Mouse (Mus musculus) liver, embryonic 14.5 days (tissue): ENCODE measurements around the gene Naga. TPM values are rescaled to one million over a fixed set of nuclear protein-coding genes. Genes with fewer than 3 reads are reported as not detected.
A peak's percentile ranks its signal among the peaks of the same experiment; 100 is the strongest.

ENCODE experiments used
- ATAC-seq: fragments of 200-750 bp; cut with Nextera tagmentation; 2 replicates; pipeline ENCODE4 v1.8.0; 2017; ENCODE audit warnings: moderate number of reproducible peaks, mild to moderate bottlenecking, moderate library complexity; ENCODE audit not compliant: insufficient read depth
- DNase-seq, 3 experiments: peaks; one replicate each; pipeline ENCODE4 v3.0.0-alpha.2; 2012 to 2013; ENCODE audit warnings: low read depth in 3 of 3, low spot score in 3 of 3
- H3K27ac ChIP-seq: fragments of 300-500 bp; sonication (generic); 2 replicates; pipeline ENCODE4 v1.5.1; 2014; ENCODE audit warnings: moderate library complexity, mild to moderate bottlenecking, control low read depth, inconsistent platforms
- H3K27me3 ChIP-seq: fragments of 300-500 bp; sonication (generic); 2 replicates; pipeline ENCODE4 v1.6.1; 2014; ENCODE audit warnings: mild to moderate bottlenecking, low read length, moderate library complexity; ENCODE audit not compliant: control insufficient read depth, insufficient read depth
- H3K36me3 ChIP-seq: fragments of 300-500 bp; sonication (generic); replicated peaks from 2 replicates; pipeline ENCODE4 v1.6.1; 2014; ENCODE audit warnings: low read depth; ENCODE audit not compliant: control insufficient read depth, insufficient read depth
- H3K4me1 ChIP-seq, 2 experiments: fragments of 200-500 bp in 1 of 2; fragments of 300-500 bp in 1 of 2; sonication (generic) in 1 of 2; replicated peaks; 2 replicates each; pipeline ENCODE4 v1.6.1; 2012 to 2014; ENCODE audit warnings: antibody characterized with exemption in 1 of 2, inconsistent platforms in 1 of 2, low read length in 1 of 2; ENCODE audit not compliant: control insufficient read depth in 2 of 2, insufficient read depth in 2 of 2
- H3K4me2 ChIP-seq: fragments of 300-500 bp; sonication (generic); 2 replicates; pipeline ENCODE4 v1.6.1; 2014; ENCODE audit warnings: low read depth, mild to moderate bottlenecking, control low read depth, moderate library complexity
- H3K4me3 ChIP-seq, 2 experiments: fragments of 200-500 bp in 1 of 2; fragments of 300-500 bp in 1 of 2; sonication (generic) in 1 of 2; 2 replicates each; pipeline ENCODE4 v1.5.1; 2012 to 2014; ENCODE audit warnings: low read depth in 2 of 2, low read length in 2 of 2, mild to moderate bottlenecking in 2 of 2, control low read depth in 1 of 2, inconsistent platforms in 1 of 2, moderate library complexity in 1 of 2; ENCODE audit not compliant: insufficient read depth in 1 of 2
- H3K9ac ChIP-seq: fragments of 300-500 bp; sonication (generic); replicated peaks from 2 replicates; pipeline ENCODE4 v1.6.1; 2014; ENCODE audit warnings: mild to moderate bottlenecking, control low read depth, moderate library complexity
- H3K9me3 ChIP-seq: fragments of 300-500 bp; sonication (generic); 2 replicates; pipeline ENCODE4 v1.6.1; 2016; ENCODE audit warnings: low read length, mixed read lengths; ENCODE audit not compliant: control insufficient read depth
- CTCF ChIP-seq: IDR thresholded peaks from 2 replicates; pipeline ENCODE4 v1.5.1; 2016; ENCODE audit warnings: antibody characterized with exemption, low read depth, control low read depth
- EP300 ChIP-seq: IDR thresholded peaks from 2 replicates; pipeline ENCODE4 v1.6.1; 2016; ENCODE audit warnings: antibody characterized with exemption, low read depth
- WGBS: fragments of 180-500 bp; shearing (Covaris S2); extraction: QIAGEN DNeasy Blood & Tissue Kit; methylation state at CpG from one replicate; pipeline ENCODE4 v1.1.7; 2014; ENCODE audit not compliant: insufficient replicate concordance; 5-methylcytosine and 5-hydroxymethylcytosine counted together
- polyA plus RNA-seq, 2 experiments: library from polyadenylated mRNA; depleted of rRNA in 1 of 2; stranded (reverse) in 1 of 2; unstranded in 1 of 2; fragments of >200 nt; fragmentation: Nextera tagmentation in 1 of 2; extraction: Ambion mirVana in 1 of 2; gene quantifications; 2 replicates each; pipeline versions ENCODE4 v1.2.1 to v1.2.3; 2012 to 2014

Naga gene
- polyA plus RNA-seq, 2 experiments, result 34.2 to 47.7 TPM

DNA sequence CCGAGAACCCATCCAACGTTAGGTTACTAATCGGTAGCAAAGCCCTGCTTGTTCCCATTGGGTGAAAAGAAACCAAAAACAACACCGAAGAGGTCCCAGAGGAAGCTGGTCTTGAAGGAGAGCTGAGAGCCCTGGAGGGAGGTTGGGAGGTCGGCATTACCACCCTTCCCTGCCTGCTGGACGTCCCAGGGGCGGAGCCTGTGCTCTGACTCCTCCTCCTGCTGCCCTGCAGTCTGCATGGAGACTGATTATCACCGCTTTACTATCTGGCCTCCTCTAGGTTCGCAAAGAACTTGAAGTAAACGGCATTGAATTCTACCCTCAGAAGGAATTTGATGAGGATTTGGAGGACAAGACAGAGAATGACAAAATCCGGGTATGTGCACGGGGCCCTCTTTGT lies 52.6 kb downstream of the Naga start:
- TF ChIP-seq CTCF (no peak), EP300 (no peak)
- Histone ChIP-seq H3K27me3 (no peaks in the 10 kb centered on the region), H3K9me3 (no peaks in the 10 kb centered on the region), H3K4me3 (no peak overlapping the region), H3K27ac (no peak overlapping the region), H3K9ac (no peak overlapping the region), H3K36me3 (no peaks in the 10 kb centered on the region), H3K4me1 (no peaks in the 10 kb centered on the region), H3K4me2 (no peak overlapping the region; the same call in 1 of the 2 replicates)
- WGBS, result 29% methylated on average over 12 of the region's 12 CpGs
- peak; percentile 69 for ATAC-seq
- DNase-seq, result no peak

DNA sequence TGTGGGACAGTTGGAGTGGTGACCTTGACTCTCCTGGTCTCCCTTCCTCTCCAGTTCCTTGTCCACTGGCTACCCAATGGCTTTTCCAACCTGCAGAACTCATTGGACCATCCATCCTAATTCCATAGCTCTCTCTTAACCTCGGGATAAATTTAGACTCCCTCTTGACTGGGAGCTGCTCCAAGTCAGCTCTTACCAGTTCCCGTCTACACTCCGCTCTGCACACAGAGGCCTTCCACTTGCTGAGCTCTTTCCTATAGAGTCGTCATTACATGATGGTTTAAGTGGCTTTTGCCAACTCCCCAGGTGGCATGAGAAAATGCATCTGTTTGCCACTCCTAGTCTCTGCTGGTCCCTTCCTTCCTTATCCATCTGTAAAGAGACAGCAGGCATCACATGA lies 58.1 kb downstream of the Naga start:
- TF ChIP-seq EP300 (no peak), CTCF (no peak)
- no peaks in the 10 kb centered on the region for H3K9me3 ChIP-seq
- H3K27me3 ChIP-seq, result peaks cover 12% of the 10 kb centered on the region
- H3K4me2 ChIP-seq, result no peak overlapping the region
- DNase-seq (no peak), ATAC-seq (no peak)
- no peaks in the 10 kb centered on the region for H3K36me3 ChIP-seq
- no peak overlapping the region for H3K27ac ChIP-seq
- H3K4me1 ChIP-seq, result no peaks in the 10 kb centered on the region
- no peak overlapping the region for H3K9ac ChIP-seq
- 57% methylated on average over 4 of the region's 4 CpGs for WGBS
- no peak overlapping the region for H3K4me3 ChIP-seq

Other genes with a start within 250 kb of the Naga start
- gene Ccdc134, start 211.0 kb downstream of the Naga start, polyA plus RNA-seq (2012; rRNA removed), result 5.9 and 7.2 TPM in 2 replicates
- gene Ccdc134, start 211.0 kb downstream of the Naga start, polyA plus RNA-seq (2014; fragmentation: Nextera tagmentation; extraction: Ambion mirVana), result 5.5 and 6.6 TPM in 2 replicates
- 29.3 and 37.1 TPM in 2 replicates for gene Srebf2, start 191.7 kb downstream of the Naga start, polyA plus RNA-seq (2012; rRNA removed)
- 30.8 and 35.2 TPM in 2 replicates for gene Srebf2, start 191.7 kb downstream of the Naga start, polyA plus RNA-seq (2014; fragmentation: Nextera tagmentation; extraction: Ambion mirVana)
- gene Shisa8, start 126.1 kb downstream of the Naga start, polyA plus RNA-seq (2012; rRNA removed), result 0.15 and 0.19 TPM in 2 replicates
- 0.05 and 0.09 TPM in 2 replicates for gene Shisa8, start 126.1 kb downstream of the Naga start, polyA plus RNA-seq (2014; fragmentation: Nextera tagmentation; extraction: Ambion mirVana)
- gene Tnfrsf13c, start 114.6 kb downstream of the Naga start, polyA plus RNA-seq (2012; rRNA removed), result 0.54 and 0.66 TPM in 2 replicates
- 0.14 and 0.58 TPM in 2 replicates for gene Tnfrsf13c, start 114.6 kb downstream of the Naga start, polyA plus RNA-seq (2014; fragmentation: Nextera tagmentation; extraction: Ambion mirVana)
- 19.1 and 21.6 TPM in 2 replicates for gene Cenpm, start 94.2 kb downstream of the Naga start, polyA plus RNA-seq (2012; rRNA removed)
- gene Cenpm, start 94.2 kb downstream of the Naga start, polyA plus RNA-seq (2014; fragmentation: Nextera tagmentation; extraction: Ambion mirVana), result 42.1 and 45.1 TPM in 2 replicates
- 0.02 and 0.11 TPM in 2 replicates for gene 1500009C09Rik, start 86.5 kb downstream of the Naga start, polyA plus RNA-seq (2012; rRNA removed)
- not detected in 2 replicates for gene 1500009C09Rik, start 86.5 kb downstream of the Naga start, polyA plus RNA-seq (2014; fragmentation: Nextera tagmentation; extraction: Ambion mirVana)
- gene Sept3, start 64.0 kb downstream of the Naga start, polyA plus RNA-seq (2012; rRNA removed), result 0.12 and 0.61 TPM in 2 replicates
- gene Sept3, start 64.0 kb downstream of the Naga start, polyA plus RNA-seq (2014; fragmentation: Nextera tagmentation; extraction: Ambion mirVana), result 0.09 TPM in 1 of 2 replicates, not detected in the other
- 0.10 and 0.19 TPM in 2 replicates for gene Wbp2nl, start 40.0 kb downstream of the Naga start, polyA plus RNA-seq (2012; rRNA removed)
- 0.11 and 0.19 TPM in 2 replicates for gene Wbp2nl, start 40.0 kb downstream of the Naga start, polyA plus RNA-seq (2014; fragmentation: Nextera tagmentation; extraction: Ambion mirVana)
- 22.1 and 24.8 TPM in 2 replicates for gene Pheta2, start within 50 bp of the Naga start, polyA plus RNA-seq (2012; rRNA removed)
- gene Pheta2, start within 50 bp of the Naga start, polyA plus RNA-seq (2014; fragmentation: Nextera tagmentation; extraction: Ambion mirVana), result 18.7 and 22.5 TPM in 2 replicates
- 109 and 121 TPM in 2 replicates for gene Smdt1, start within 50 bp of the Naga start, polyA plus RNA-seq (2012; rRNA removed)
- 165 and 178 TPM in 2 replicates for gene Smdt1, start within 50 bp of the Naga start, polyA plus RNA-seq (2014; fragmentation: Nextera tagmentation; extraction: Ambion mirVana)
- gene Ndufa6, start 15.4 kb upstream of the Naga start, polyA plus RNA-seq (2012; rRNA removed), result 152 and 288 TPM in 2 replicates
- 435 and 447 TPM in 2 replicates for gene Ndufa6, start 15.4 kb upstream of the Naga start, polyA plus RNA-seq (2014; fragmentation: Nextera tagmentation; extraction: Ambion mirVana)
- 14.9 and 15.5 TPM in 2 replicates for gene Cyp2d22, start 41.3 kb upstream of the Naga start, polyA plus RNA-seq (2012; rRNA removed)
- gene Cyp2d22, start 41.3 kb upstream of the Naga start, polyA plus RNA-seq (2014; fragmentation: Nextera tagmentation; extraction: Ambion mirVana), result 8.4 and 10.0 TPM in 2 replicates
- gene Cyp2d11, start 55.1 kb upstream of the Naga start, polyA plus RNA-seq (2012; rRNA removed), result 0.09 TPM in 2 replicates
- not detected in 2 replicates for gene Cyp2d11, start 55.1 kb upstream of the Naga start, polyA plus RNA-seq (2014; fragmentation: Nextera tagmentation; extraction: Ambion mirVana)
- 18.6 and 19.8 TPM in 2 replicates for gene Cyp2d10, start 68.3 kb upstream of the Naga start, polyA plus RNA-seq (2012; rRNA removed)
- 43.2 and 48.1 TPM in 2 replicates for gene Cyp2d10, start 68.3 kb upstream of the Naga start, polyA plus RNA-seq (2014; fragmentation: Nextera tagmentation; extraction: Ambion mirVana)
- 1.7 and 1.8 TPM in 2 replicates for gene Cyp2d9, start 94.5 kb upstream of the Naga start, polyA plus RNA-seq (2012; rRNA removed)
- 1.9 and 2.1 TPM in 2 replicates for gene Cyp2d9, start 94.5 kb upstream of the Naga start, polyA plus RNA-seq (2014; fragmentation: Nextera tagmentation; extraction: Ambion mirVana)
- not detected in 2 replicates for gene Cyp2d12, start 216.1 kb upstream of the Naga start, polyA plus RNA-seq (2012; rRNA removed)
- not detected in 2 replicates for gene Cyp2d12, start 216.1 kb upstream of the Naga start, polyA plus RNA-seq (2014; fragmentation: Nextera tagmentation; extraction: Ambion mirVana)